Mouse (Mus musculus) CH12.LX (cell line): Measurements from ENCODE around the gene Tbl2. TPM values are rescaled to one million over a fixed set of nuclear protein-coding genes. Genes with fewer than 3 reads are reported as not detected.
A peak's percentile ranks its signal among the peaks of the same experiment; 100 is the strongest.

Experiments used
- DNase-seq: peaks from one replicate; pipeline ENCODE4 v3.0.0-alpha.2; 2013; ENCODE audit errors: extremely low read depth
- H3K27ac ChIP-seq: 2 replicates; pipeline ENCODE4 v1.5.1; 2012; ENCODE audit warnings: low read depth, mild to moderate bottlenecking, control low read depth, moderate library complexity; ENCODE audit not compliant: insufficient read depth
- H3K27me3 ChIP-seq: replicated peaks from 2 replicates; pipeline ENCODE3; 2012; ENCODE audit warnings: inconsistent platforms
- H3K36me3 ChIP-seq, 2 experiments: replicated peaks in 1 of 2; 2 replicates each; pipeline versions ENCODE3 to v1.6.1; 2012; ENCODE audit warnings: inconsistent platforms in 1 of 2, low read length in 1 of 2, mild to moderate bottlenecking in 1 of 2, mixed read lengths in 1 of 2, moderate library complexity in 1 of 2; ENCODE audit not compliant: control insufficient read depth in 1 of 2, insufficient read depth in 1 of 2
- H3K4me1 ChIP-seq, 2 experiments: 2 replicates each; pipeline ENCODE4 v1.6.1; 2012; ENCODE audit warnings: inconsistent platforms in 1 of 2, moderate library complexity in 1 of 2; ENCODE audit not compliant: insufficient read depth in 2 of 2, control insufficient read depth in 1 of 2
- H3K4me2 ChIP-seq: 2 replicates; pipeline ENCODE4 v1.6.1; 2012; ENCODE audit warnings: low read depth, mild to moderate bottlenecking, control low read depth; ENCODE audit not compliant: poor library complexity, insufficient read depth, severe bottlenecking
- H3K4me3 ChIP-seq, 3 experiments: fragments of 150-350 bp in 1 of 3; sonication (generic) in 1 of 3; replicated peaks in 1 of 3; 2 replicates each; pipeline versions ENCODE3 to v1.5.1; 2011 to 2012; ENCODE audit warnings: low read depth in 2 of 3, low read length in 2 of 3, mild to moderate bottlenecking in 2 of 3, moderate library complexity in 2 of 3, control low read depth in 1 of 3, improper control_type of control experiment in 1 of 3, inconsistent platforms in 1 of 3, mixed read lengths in 1 of 3; ENCODE audit not compliant: poor library complexity in 1 of 3
- H3K79me2 ChIP-seq: replicated peaks from 2 replicates; pipeline ENCODE4 v1.6.1; 2012; ENCODE audit warnings: mild to moderate bottlenecking, moderate library complexity; ENCODE audit not compliant: control insufficient read depth, poor library complexity, insufficient read depth, severe bottlenecking; ENCODE audit errors: extremely low read depth
- H3K9ac ChIP-seq: 2 replicates; pipeline ENCODE4 v1.6.1; 2012; ENCODE audit warnings: low read depth, mild to moderate bottlenecking, control low read depth, moderate library complexity; ENCODE audit not compliant: insufficient read depth
- H3K9me3 ChIP-seq: replicated peaks from 2 replicates; pipeline ENCODE3; 2012; ENCODE audit warnings: low read length, inconsistent platforms, mixed read lengths
- BHLHE40 ChIP-seq: IDR thresholded peaks from 2 replicates; pipeline ENCODE4 v1.6.1; 2011; ENCODE audit warnings: mild to moderate bottlenecking, low read depth, low read length, improper control_type of control experiment
- CHD1 ChIP-seq: IDR thresholded peaks from 2 replicates; pipeline ENCODE4 v1.6.1; 2012; ENCODE audit warnings: low read depth, low read length, improper control_type of control experiment, inconsistent platforms
- CHD2 ChIP-seq: IDR thresholded peaks from 2 replicates; pipeline ENCODE4 v1.6.1; 2011; ENCODE audit warnings: low read length, improper control_type of control experiment
- CTCF ChIP-seq, 2 experiments: IDR thresholded peaks in 1 of 2; conservative IDR thresholded peaks in 1 of 2; 2 replicates each; pipeline ENCODE4 v1.5.1; 2011 to 2012; ENCODE audit warnings: low read depth in 2 of 2, low read length in 2 of 2, improper control_type of control experiment in 1 of 2, inconsistent platforms in 1 of 2, mild to moderate bottlenecking in 1 of 2, moderate library complexity in 1 of 2
- E2F4 ChIP-seq: IDR thresholded peaks from 2 replicates; pipeline ENCODE4 v1.6.1; 2011; ENCODE audit warnings: low read depth, low read length, improper control_type of control experiment; ENCODE audit not compliant: insufficient replicate concordance
- ELF1 ChIP-seq: IDR thresholded peaks from 2 replicates; pipeline ENCODE4 v1.6.1; 2014; ENCODE audit warnings: low read depth, mild to moderate bottlenecking, inconsistent platforms, low read length, improper control_type of control experiment
- EP300 ChIP-seq: IDR thresholded peaks from 2 replicates; pipeline ENCODE4 v1.6.1; 2011; ENCODE audit warnings: low read length, improper control_type of control experiment
- ETS1 ChIP-seq: conservative IDR thresholded peaks from 2 replicates; pipeline ENCODE4 v1.6.1; 2012; ENCODE audit warnings: low read depth, mild to moderate bottlenecking, inconsistent platforms, low read length, improper control_type of control experiment, moderate library complexity
- GABPA ChIP-seq: IDR thresholded peaks from 2 replicates; pipeline ENCODE4 v1.6.1; 2012; ENCODE audit warnings: low read depth, low read length, improper control_type of control experiment, inconsistent platforms; ENCODE audit not compliant: insufficient replicate concordance
- HCFC1 ChIP-seq: IDR thresholded peaks from 2 replicates; pipeline ENCODE4 v1.6.1; 2012; ENCODE audit warnings: low read depth, mild to moderate bottlenecking, inconsistent platforms, low read length, improper control_type of control experiment
- IRF4 ChIP-seq: IDR thresholded peaks from 2 replicates; pipeline ENCODE4 v1.6.1; 2014; ENCODE audit warnings: low read depth, mild to moderate bottlenecking, inconsistent platforms, low read length, improper control_type of control experiment
- JUN ChIP-seq: IDR thresholded peaks from 2 replicates; pipeline ENCODE4 v1.6.1; 2011; ENCODE audit warnings: low read depth, mild to moderate bottlenecking, low read length, improper control_type of control experiment, moderate library complexity; ENCODE audit not compliant: insufficient read depth
- JUND ChIP-seq: conservative IDR thresholded peaks from 2 replicates; pipeline ENCODE4 v1.6.1; 2011; ENCODE audit warnings: low read depth, low read length, improper control_type of control experiment
- KAT2A ChIP-seq: IDR thresholded peaks from 2 replicates; pipeline ENCODE4 v1.6.1; 2012; ENCODE audit warnings: low read length, improper control_type of control experiment, inconsistent platforms; ENCODE audit not compliant: insufficient replicate concordance
- MAFK ChIP-seq: IDR thresholded peaks from 2 replicates; pipeline ENCODE4 v1.6.1; 2011; ENCODE audit warnings: low read length, improper control_type of control experiment; ENCODE audit not compliant: insufficient replicate concordance
- MAX ChIP-seq: IDR thresholded peaks from 2 replicates; pipeline ENCODE4 v1.6.1; 2011; ENCODE audit warnings: low read length, improper control_type of control experiment
- MAZ ChIP-seq: IDR thresholded peaks from 2 replicates; pipeline ENCODE4 v1.6.1; 2012; ENCODE audit warnings: low read depth, mild to moderate bottlenecking, inconsistent platforms, low read length, improper control_type of control experiment, moderate library complexity
- MEF2A ChIP-seq: IDR thresholded peaks from 2 replicates; pipeline ENCODE4 v1.6.1; 2014; ENCODE audit warnings: low read depth, mild to moderate bottlenecking, inconsistent platforms, low read length, improper control_type of control experiment, borderline replicate concordance
- MXI1 ChIP-seq: IDR thresholded peaks from 2 replicates; pipeline ENCODE4 v1.6.1; 2011; ENCODE audit warnings: mild to moderate bottlenecking, low read depth, low read length, improper control_type of control experiment
- MYC ChIP-seq: IDR thresholded peaks from 2 replicates; pipeline ENCODE4 v1.6.1; 2011; ENCODE audit warnings: low read depth, mild to moderate bottlenecking, improper control_type of control experiment, low read length
- NELFE ChIP-seq: IDR thresholded peaks from 2 replicates; pipeline ENCODE4 v1.6.1; 2011; ENCODE audit warnings: low read depth, low read length, improper control_type of control experiment
- NRF1 ChIP-seq: IDR thresholded peaks from 2 replicates; pipeline ENCODE4 v1.6.1; 2014; ENCODE audit warnings: low read depth, mild to moderate bottlenecking, inconsistent platforms, low read length, improper control_type of control experiment, moderate library complexity
- PAX5 ChIP-seq: IDR thresholded peaks from 2 replicates; pipeline ENCODE4 v1.6.1; 2012; ENCODE audit warnings: low read length, inconsistent platforms, mixed read lengths
- POLR2A ChIP-seq: IDR thresholded peaks from 2 replicates; pipeline ENCODE4 v1.6.1; 2011; ENCODE audit warnings: low read depth, mild to moderate bottlenecking, improper control_type of control experiment, low read length
- POLR2AphosphoS2 ChIP-seq: IDR thresholded peaks from 2 replicates; pipeline ENCODE4 v1.6.1; 2011; ENCODE audit warnings: low read depth, low read length, improper control_type of control experiment
- RAD21 ChIP-seq: IDR thresholded peaks from 2 replicates; pipeline ENCODE4 v1.6.1; 2011; ENCODE audit warnings: low read depth, mild to moderate bottlenecking, low read length, improper control_type of control experiment, moderate library complexity
- RCOR1 ChIP-seq: conservative IDR thresholded peaks from 2 replicates; pipeline ENCODE4 v1.6.1; 2012; ENCODE audit warnings: low read depth, mild to moderate bottlenecking, inconsistent platforms, low read length, improper control_type of control experiment
- SIN3A ChIP-seq: IDR thresholded peaks from 2 replicates; pipeline ENCODE4 v1.6.1; 2012; ENCODE audit warnings: low read length, improper control_type of control experiment, inconsistent platforms
- SMC3 ChIP-seq: IDR thresholded peaks from 2 replicates; pipeline ENCODE4 v1.6.1; 2011; ENCODE audit warnings: low read depth, low read length, improper control_type of control experiment
- TBP ChIP-seq: conservative IDR thresholded peaks from 2 replicates; pipeline ENCODE4 v1.6.1; 2011; ENCODE audit warnings: low read depth, low read length, improper control_type of control experiment
- TCF12 ChIP-seq: IDR thresholded peaks from 2 replicates; pipeline ENCODE4 v1.6.1; 2014; ENCODE audit warnings: low read depth, mild to moderate bottlenecking, inconsistent platforms, low read length, improper control_type of control experiment
- UBTF ChIP-seq: IDR thresholded peaks from 2 replicates; pipeline ENCODE4 v1.6.1; 2012; ENCODE audit warnings: low read depth, mild to moderate bottlenecking, inconsistent platforms, low read length, improper control_type of control experiment, moderate library complexity
- USF1 ChIP-seq: IDR thresholded peaks from 2 replicates; pipeline ENCODE4 v1.6.1; 2014; ENCODE audit warnings: low read depth, mild to moderate bottlenecking, inconsistent platforms, low read length, improper control_type of control experiment
- USF2 ChIP-seq: conservative IDR thresholded peaks from 2 replicates; pipeline ENCODE4 v1.6.1; 2011; ENCODE audit warnings: low read depth, low read length, improper control_type of control experiment
- ZC3H11A ChIP-seq: IDR thresholded peaks from 2 replicates; pipeline ENCODE4 v1.6.1; 2012; ENCODE audit warnings: low read depth, mild to moderate bottlenecking, inconsistent platforms, low read length, improper control_type of control experiment
- ZKSCAN1 ChIP-seq: IDR thresholded peaks from 2 replicates; pipeline ENCODE4 v1.6.1; 2012; ENCODE audit warnings: low read depth, inconsistent platforms, low read length, improper control_type of control experiment, borderline replicate concordance
- ZMIZ1 ChIP-seq: IDR thresholded peaks from 2 replicates; pipeline ENCODE4 v1.6.1; 2012; ENCODE audit warnings: low read depth, mild to moderate bottlenecking, inconsistent platforms, low read length, improper control_type of control experiment
- ZNF384 ChIP-seq: IDR thresholded peaks from 2 replicates; pipeline ENCODE4 v1.6.1; 2012; ENCODE audit warnings: low read depth, low read length, improper control_type of control experiment, inconsistent platforms
- dilution Hi-C: fragments of 300-500 bp; cut with MboI; formaldehyde crosslinking; loops from 2 replicates; pipeline ENCODE4 v1.14.3; 2020; ENCODE audit warnings: low sequenced_read_pairs; ENCODE audit not compliant: extremely low pct_unique_long_range_greater_than_20kb, extremely low pct_ligation_motif_present
- in situ Hi-C: fragments of 300-500 bp; cut with MboI; formaldehyde crosslinking; loops from 3 replicates; pipeline ENCODE4 v1.14.3; 2019; ENCODE audit warnings: low sequenced_read_pairs, low pct_ligation_motif_present, low pct_unique_long_range_greater_than_20kb, mixed read lengths
- polyA plus RNA-seq: library from polyadenylated mRNA; unstranded; fragments of >175 nt; gene quantifications from 2 replicates; pipeline ENCODE4 v1.2.1, GENCODE M21; 2012; ENCODE audit warnings: low read depth; ENCODE audit not compliant: insufficient read length
- total RNA-seq, 2 experiments: library from RNA; depleted of rRNA; stranded (reverse); fragments of 300-350 nt in 1 of 2; fragments of >200 nt in 1 of 2; gene quantifications; 2 replicates each; pipeline ENCODE4 v1.2.3; 2012 to 2014

Gene Tbl2
- total and polyA plus RNA-seq, 3 experiments: 20.0 to 31.9 (median 24.8) TPM

GRCm38 (mm10) chr5:135185596-135185995, 36.1 kb downstream of the Tbl2 start:
- peak; percentile 75 for DNase-seq
- peaks cover 6% of the 10 kb centered on the region for H3K9me3 ChIP-seq
- H3K4me3 ChIP-seq: no peak overlapping the region
- H3K36me3 ChIP-seq: peaks cover 16 to 31% of the 10 kb centered on the region in 2 experiments
- in situ Hi-C loops: no loop called here
- no peak overlapping the region for H3K27ac ChIP-seq
- H3K4me2 ChIP-seq: peak overlapping the region; percentile 91
- no peaks in the 10 kb centered on the region for H3K27me3 ChIP-seq
- peaks cover 0 to 37% of the 10 kb centered on the region in 2 experiments; a peak in 2 of 4 replicates for H3K4me1 ChIP-seq
- peaks cover 34% of the 10 kb centered on the region for H3K79me2 ChIP-seq
- no peak overlapping the region for H3K9ac ChIP-seq
- dilution Hi-C loops: no loop called here
- TF ChIP-seq NRF1 (no peak), POLR2A (no peak), ZKSCAN1 (no peak), USF2 (no peak), TCF12 (0 out of 2 replicates have a peak, but pooled peaks have one; percentile 24), NELFE (no peak), CTCF (conservative IDR thresholded peaks at IDR 0.05 in 1 of 2, IDR thresholded peaks at IDR 0.05 in 1 of 2; ENCODE audit: low read depth in 2 of 2, low read length in 2 of 2) (peak; percentile 22 to 67; a peak in 3 of 4 replicates), IRF4 (0 out of 2 replicates have a peak, but pooled peaks have one; percentile 22), HCFC1 (0 out of 2 replicates have a peak, but pooled peaks have one; percentile 20), MYC (peak; percentile 77; the same call in 1 of the 2 replicates), RAD21 (peak; percentile 25), MAX (no peak), RCOR1 (no peak), ZNF384 (no peak), BHLHE40 (no peak; the same call in 1 of the 2 replicates), EP300 (no peak), E2F4 (no peak), ZC3H11A (no peak), MEF2A (no peak), SMC3 (peak; percentile 29; the same call in 1 of the 2 replicates), JUND (no peak), MXI1 (no peak), CHD2 (peak; percentile 59; the same call in 1 of the 2 replicates), SIN3A (peak; percentile 52; the same call in 1 of the 2 replicates), ELF1 (no peak), PAX5 (no peak), UBTF (no peak), KAT2A (no peak), JUN (no peak), TBP (0 out of 2 replicates have a peak, but pooled peaks have one; percentile 33), POLR2AphosphoS2 (no peak), ZMIZ1 (no peak), USF1 (no peak), GABPA (no peak), ETS1 (no peak), CHD1 (no peak), MAZ (peak; percentile 91), MAFK (no peak)
- TF ChIP-seq, all 38 proteins: peak for 11
